Comparison of ENCODE assay signal across 15 mouse cellular contexts in the genomic region with DNA sequence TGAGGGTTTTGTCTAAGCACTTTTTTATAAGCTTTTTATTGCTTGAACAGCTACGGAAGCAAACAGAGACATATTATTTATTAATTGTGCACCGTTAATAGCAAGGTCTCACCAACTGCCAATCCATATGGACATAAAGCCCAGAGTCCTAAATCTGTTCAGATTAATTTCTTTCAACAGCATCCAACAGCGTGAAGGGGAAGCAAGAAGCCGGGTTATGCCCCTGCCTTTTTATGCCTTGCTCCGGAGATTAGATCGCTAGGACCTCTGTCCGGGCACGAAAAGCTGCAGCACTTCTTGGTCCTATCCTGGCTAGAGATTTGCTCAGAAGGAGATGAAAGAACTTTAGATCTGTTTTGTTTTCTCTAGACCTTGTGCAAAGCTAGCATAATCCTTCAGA.
"Had no signal": no experiment of that assay in that cellular context is flagged by ENCODE, and none has a peak within 500 bp of the region (broad histone marks: within the 10 kb centered on the region; RNA-seq: fewer than 3 reads in every experiment).

No protein-coding gene starts in this region.

- H3K9ac ChIP-seq: kidney, embryonic 15.5 days; liver, embryonic 13.5 days; neural tube, embryonic 12.5 days; neural tube, embryonic 15.5 days had no signal

- ATAC-seq: intestine, postnatal 0 days had no signal

- DNase-seq: kidney, adult 2 months; kidney, postnatal 10 days; kidney, postnatal 36 days; layer of hippocampus, postnatal 36 days; liver, embryonic 13.5 days; lung, adult 2 months; lung, postnatal 14 days; thymus, adult 18-20 months; thymus, postnatal 36 days had no signal

- H3K27ac ChIP-seq: kidney, embryonic 15.5 days; left cerebral cortex, adult 2 months; liver, embryonic 13.5 days; macrophage; neural tube, embryonic 12.5 days; neural tube, embryonic 15.5 days had no signal

- H3K4me2 ChIP-seq: kidney, embryonic 15.5 days; liver, embryonic 13.5 days; neural tube, embryonic 12.5 days; neural tube, embryonic 15.5 days had no signal

- H3K4me1 ChIP-seq: kidney, embryonic 15.5 days; liver, embryonic 13.5 days; neural tube, embryonic 12.5 days; neural tube, embryonic 15.5 days had no signal

- H3K9me3 ChIP-seq: kidney, embryonic 15.5 days; liver, embryonic 13.5 days; neural tube, embryonic 12.5 days; neural tube, embryonic 15.5 days had no signal

- H3K4me3 ChIP-seq: kidney, embryonic 15.5 days; left cerebral cortex, adult 2 months; liver, embryonic 13.5 days; neural tube, embryonic 12.5 days; neural tube, embryonic 15.5 days had no signal

- H3K27me3 ChIP-seq: kidney, embryonic 15.5 days; liver, embryonic 13.5 days; neural tube, embryonic 12.5 days; neural tube, embryonic 15.5 days had no signal

- H3K36me3 ChIP-seq: kidney, embryonic 15.5 days; liver, embryonic 13.5 days; neural tube, embryonic 12.5 days; neural tube, embryonic 15.5 days had no signal
